Mouse (Mus musculus) ES-E14 (cell line): Measurements from ENCODE around the gene Kdf1.

Experiments used
- HCFC1 ChIP-seq: IDR thresholded peaks from 2 replicates; pipeline ENCODE4 v1.6.1; 2012; ENCODE audit warnings: low read length, inconsistent platforms, borderline replicate concordance; ENCODE audit not compliant: insufficient read depth
- MAFK ChIP-seq: IDR thresholded peaks from 2 replicates; pipeline ENCODE4 v1.6.1; 2014; ENCODE audit warnings: mild to moderate bottlenecking, low read depth, low read length, inconsistent platforms; ENCODE audit not compliant: insufficient read depth
- ZNF384 ChIP-seq: IDR thresholded peaks from 2 replicates; pipeline ENCODE4 v1.6.1; 2012; ENCODE audit warnings: low read depth, low read length, inconsistent platforms

GRCm38 (mm10) chr4:133491800-133492199, 27.0 kb upstream of the Kdf1 start:
- TF ChIP-seq HCFC1 (no peak), MAFK (no peak), ZNF384 (no peak)
